Mouse (Mus musculus): ENCODE results near the gene Frg2f1. TPM values are rescaled to one million over a fixed set of nuclear protein-coding genes. Genes with fewer than 3 reads are reported as not detected.
"Not testable (repeated sequence)": the region's sequence is repeated elsewhere in the genome, so short reads cannot be mapped to it uniquely, and the experiment has no call there.

Frg2f1 gene
- polyA plus RNA-seq, 1 experiment from 2014 or later, result 3.9 TPM

DNA sequence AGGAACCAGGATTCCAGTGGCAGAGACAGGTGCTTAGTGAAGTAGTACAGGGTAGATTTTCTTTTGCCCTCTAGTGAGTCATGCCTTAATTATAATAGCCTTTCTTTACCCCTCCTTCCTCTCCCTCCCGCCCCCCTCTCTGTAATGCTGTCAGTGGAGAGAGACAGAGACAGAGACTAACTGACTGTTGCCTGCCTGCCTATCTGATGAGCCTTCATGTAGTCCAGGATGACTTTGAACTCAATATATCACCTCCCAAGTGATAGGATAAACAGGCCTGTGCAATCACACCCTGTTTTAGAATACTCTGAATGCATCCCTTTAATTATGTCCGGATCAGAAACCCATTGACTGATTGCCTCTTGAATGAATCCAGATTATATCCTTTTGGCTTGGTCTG lies 16.1 kb upstream of the Frg2f1 start:
- H3K27me3 ChIP-seq (ENCODE audit: insufficient read depth, low read length), result no peaks in the 10 kb centered on the region
- H3K36me3 ChIP-seq (ENCODE audit: insufficient read depth), result no peaks in the 10 kb centered on the region
- no peak for TF ChIP-seq CTCF (IDR thresholded peaks at IDR 0.05; ENCODE audit: low read depth)
- no peak overlapping the region for H3K9ac ChIP-seq
- DNase-seq (no peak), ATAC-seq (ENCODE audit: insufficient read depth) (no peak)
- WGBS, result 58% methylated on average over 2 of the region's 2 CpGs
- no peak overlapping the region for H3K27ac ChIP-seq (ENCODE audit: low read depth)
- H3K4me2 ChIP-seq, result no peak overlapping the region
- H3K4me3 ChIP-seq (ENCODE audit: low read depth, low read length), result no peak overlapping the region
- H3K4me1 ChIP-seq (ENCODE audit: insufficient read depth), result no peaks in the 10 kb centered on the region
- H3K9me3 ChIP-seq (ENCODE audit: low read depth, low read length), result no peaks in the 10 kb centered on the region

- ATAC-seq (ENCODE audit: insufficient read depth) (no peak), DNase-seq (no peak)
- 61% methylated on average over 1 of the region's 1 CpGs for WGBS
Observed at GRCm38 (mm10) chr4:119550864-119551263, 11.5 kb upstream of the Frg2f1 start.

GRCm38 (mm10) chr4:119540533-119540890 lies 1.2 kb upstream of the Frg2f1 start:
- 2% methylated on average over 10 of the region's 10 CpGs for WGBS
- DNase-seq, result no peak
- peak overlapping the region; percentile 96 for H3K9ac ChIP-seq
- H3K4me3 ChIP-seq (ENCODE audit: low read depth, low read length), result peak overlapping the region; percentile 94
- peak overlapping the region; percentile 84 for H3K4me2 ChIP-seq
- no peak for ATAC-seq (ENCODE audit: insufficient read depth)
- H3K27me3 ChIP-seq (ENCODE audit: insufficient read depth, low read length), result no peaks in the 10 kb centered on the region
- H3K9me3 ChIP-seq (ENCODE audit: low read depth, low read length), result no peaks in the 10 kb centered on the region
- H3K36me3 ChIP-seq (ENCODE audit: insufficient read depth), result no peaks in the 10 kb centered on the region
- H3K27ac ChIP-seq (ENCODE audit: low read depth), result peak overlapping the region; percentile 98
- no peak for TF ChIP-seq CTCF (IDR thresholded peaks at IDR 0.05; ENCODE audit: low read depth)
- no peaks in the 10 kb centered on the region; the same call in 1 of the 2 replicates for H3K4me1 ChIP-seq (ENCODE audit: insufficient read depth)

More at GRCm38 (mm10) chr4:119550864-119551263, 11.5 kb upstream of the Frg2f1 start:
- no peaks in the 10 kb centered on the region for H3K27me3 ChIP-seq (ENCODE audit: insufficient read depth, low read length)
- TF ChIP-seq CTCF (IDR thresholded peaks at IDR 0.05; ENCODE audit: low read depth), result no peak
- no peaks in the 10 kb centered on the region for H3K4me1 ChIP-seq (ENCODE audit: insufficient read depth)
- no peaks in the 10 kb centered on the region for H3K36me3 ChIP-seq (ENCODE audit: insufficient read depth)
- no peak overlapping the region for H3K27ac ChIP-seq (ENCODE audit: low read depth)
- H3K4me3 ChIP-seq (ENCODE audit: low read depth, low read length), result no peak overlapping the region
- no peak overlapping the region for H3K4me2 ChIP-seq
- H3K9me3 ChIP-seq (ENCODE audit: low read depth, low read length), result no peaks in the 10 kb centered on the region
- no peak overlapping the region for H3K9ac ChIP-seq

DNA sequence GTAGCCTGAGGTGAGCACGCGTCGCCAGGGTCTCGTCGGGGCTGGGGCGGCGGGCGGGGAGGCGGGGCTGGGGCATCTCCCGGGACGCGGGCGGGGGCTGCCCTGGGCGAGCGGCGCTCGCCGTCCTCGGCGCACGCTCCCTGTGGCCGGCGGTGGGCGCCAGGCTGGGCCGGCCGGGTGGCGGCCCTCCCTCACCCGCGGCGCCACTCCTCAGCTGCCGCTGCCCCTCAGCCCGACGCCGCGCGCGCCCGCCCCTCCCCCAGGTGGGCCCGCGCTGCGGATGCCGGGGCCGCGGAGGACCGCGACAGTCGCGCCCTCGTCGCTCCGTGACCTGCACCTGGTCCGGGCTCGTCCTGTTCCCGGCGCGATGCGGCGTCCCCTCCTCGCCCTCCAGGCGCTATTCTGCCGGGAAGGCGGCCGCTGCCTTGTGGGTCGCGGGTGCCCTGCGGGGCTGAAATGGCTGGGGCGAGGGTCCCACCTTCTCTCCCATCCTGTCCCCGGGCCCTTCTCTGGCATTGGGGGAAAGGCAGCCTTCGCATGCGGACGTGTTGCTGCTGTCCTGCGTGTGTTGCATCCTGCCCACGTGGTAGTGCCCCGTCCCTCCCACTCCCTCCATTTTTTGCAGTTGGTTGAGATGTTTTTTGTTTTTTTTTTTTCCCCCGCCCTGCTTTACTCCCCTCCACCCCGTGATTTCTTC lies 655 bp upstream of the Frg2f1 start:
- TF ChIP-seq CTCF (IDR thresholded peaks at IDR 0.05; ENCODE audit: low read depth), result no peak
- under 1% methylated on average over 52 of the region's 76 CpGs for WGBS
- peak; percentile 78 for ATAC-seq (ENCODE audit: insufficient read depth)

GRCm38 (mm10) chr4:119537436-119537835 lies 1.9 kb downstream of the Frg2f1 start:
- 76% methylated on average over 4 of the region's 4 CpGs for WGBS
- TF ChIP-seq CTCF (IDR thresholded peaks at IDR 0.05; ENCODE audit: low read depth), result no peak
- no peak for DNase-seq
- Histone ChIP-seq H3K4me2 (no peak overlapping the region), H3K9ac (no peak overlapping the region), H3K36me3 (ENCODE audit: insufficient read depth) (no peaks in the 10 kb centered on the region), H3K27ac (ENCODE audit: low read depth) (no peak overlapping the region), H3K4me1 (ENCODE audit: insufficient read depth) (no peaks in the 10 kb centered on the region; the same call in 1 of the 2 replicates), H3K4me3 (ENCODE audit: low read depth, low read length) (no peak overlapping the region), H3K9me3 (ENCODE audit: low read depth, low read length) (no peaks in the 10 kb centered on the region), H3K27me3 (ENCODE audit: insufficient read depth, low read length) (no peaks in the 10 kb centered on the region)
- ATAC-seq (ENCODE audit: insufficient read depth), result no peak

More for the DNA sequence above, 655 bp upstream of the Frg2f1 start:
- DNase-seq, result peak; percentile 67
- Histone ChIP-seq H3K27ac (ENCODE audit: low read depth) (peak overlapping the region; percentile 98), H3K27me3 (ENCODE audit: insufficient read depth, low read length) (no peaks in the 10 kb centered on the region), H3K4me3 (ENCODE audit: low read depth, low read length) (peak overlapping the region; percentile 94), H3K4me1 (ENCODE audit: insufficient read depth) (no peaks in the 10 kb centered on the region; the same call in 1 of the 2 replicates), H3K9ac (peak overlapping the region; percentile 96), H3K4me2 (peak overlapping the region; percentile 84), H3K36me3 (ENCODE audit: insufficient read depth) (no peaks in the 10 kb centered on the region), H3K9me3 (ENCODE audit: low read depth, low read length) (no peaks in the 10 kb centered on the region)

DNA sequence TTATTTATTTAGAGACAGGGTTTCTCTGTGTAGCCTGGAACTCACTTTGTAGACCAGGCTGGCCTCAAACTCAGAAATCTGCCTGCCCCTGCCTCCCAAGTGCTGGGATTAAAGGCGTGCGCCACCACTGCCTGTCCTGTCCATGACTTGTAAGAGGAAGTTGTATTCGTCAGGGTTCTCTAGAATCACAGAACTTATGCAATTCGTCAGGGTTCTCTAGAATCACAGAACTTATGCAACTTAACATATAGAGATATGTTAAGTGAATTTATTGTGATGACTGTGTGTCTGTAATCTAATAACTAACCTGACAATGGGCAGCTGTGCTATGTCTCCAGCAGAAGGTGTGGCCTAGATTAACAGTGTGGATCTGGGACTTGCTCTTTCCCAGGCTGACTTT lies 2.7 kb downstream of the Frg2f1 start, which contains the start of gene Foxj3:
Foxj3 (plus strand) TSS at position 390 of the 400 bp plus-strand sequence.
- H3K9me3 ChIP-seq (ENCODE audit: low read depth, low read length); H3K27me3 ChIP-seq (ENCODE audit: insufficient read depth, low read length); H3K9ac ChIP-seq; H3K36me3 ChIP-seq (ENCODE audit: insufficient read depth); H3K27ac ChIP-seq (ENCODE audit: low read depth); H3K4me2 ChIP-seq; H3K4me1 ChIP-seq (ENCODE audit: insufficient read depth); DNase-seq; H3K4me3 ChIP-seq (ENCODE audit: low read depth, low read length); ATAC-seq (ENCODE audit: insufficient read depth): not testable (repeated sequence)
- 77% methylated on average over 4 of the region's 4 CpGs for WGBS

- no peak overlapping the region for H3K4me2 ChIP-seq
- H3K27me3 ChIP-seq (ENCODE audit: insufficient read depth, low read length), result no peaks in the 10 kb centered on the region
- H3K4me3 ChIP-seq (ENCODE audit: low read depth, low read length), result no peak overlapping the region
- H3K36me3 ChIP-seq (ENCODE audit: insufficient read depth), result no peaks in the 10 kb centered on the region
- ATAC-seq (ENCODE audit: insufficient read depth), result no peak
- H3K27ac ChIP-seq (ENCODE audit: low read depth), result no peak overlapping the region
- H3K9me3 ChIP-seq (ENCODE audit: low read depth, low read length), result no peaks in the 10 kb centered on the region
- no peaks in the 10 kb centered on the region; the same call in 1 of the 2 replicates for H3K4me1 ChIP-seq (ENCODE audit: insufficient read depth)
- no peak overlapping the region for H3K9ac ChIP-seq
- peak; percentile 13 for DNase-seq
- TF ChIP-seq CTCF (IDR thresholded peaks at IDR 0.05; ENCODE audit: low read depth), result no peak
- 22% methylated on average over 4 of the region's 4 CpGs for WGBS
Observed at GRCm38 (mm10) chr4:119535103-119535502, 4.2 kb downstream of the Frg2f1 start.
